Mouse (Mus musculus) A20 (cell line): ENCODE results near the gene Neo1.
A peak's percentile ranks its signal among the peaks of the same experiment; 100 is the strongest.
"Not testable (repeated sequence)": the region's sequence is repeated elsewhere in the genome, so short reads cannot be mapped to it uniquely, and the experiment has no call there.

Source experiments
- DNase-seq: peaks from one replicate; pipeline ENCODE4 v3.0.0-alpha.2; 2011; ENCODE audit warnings: low read depth, low spot score

Gene Neo1

DNA sequence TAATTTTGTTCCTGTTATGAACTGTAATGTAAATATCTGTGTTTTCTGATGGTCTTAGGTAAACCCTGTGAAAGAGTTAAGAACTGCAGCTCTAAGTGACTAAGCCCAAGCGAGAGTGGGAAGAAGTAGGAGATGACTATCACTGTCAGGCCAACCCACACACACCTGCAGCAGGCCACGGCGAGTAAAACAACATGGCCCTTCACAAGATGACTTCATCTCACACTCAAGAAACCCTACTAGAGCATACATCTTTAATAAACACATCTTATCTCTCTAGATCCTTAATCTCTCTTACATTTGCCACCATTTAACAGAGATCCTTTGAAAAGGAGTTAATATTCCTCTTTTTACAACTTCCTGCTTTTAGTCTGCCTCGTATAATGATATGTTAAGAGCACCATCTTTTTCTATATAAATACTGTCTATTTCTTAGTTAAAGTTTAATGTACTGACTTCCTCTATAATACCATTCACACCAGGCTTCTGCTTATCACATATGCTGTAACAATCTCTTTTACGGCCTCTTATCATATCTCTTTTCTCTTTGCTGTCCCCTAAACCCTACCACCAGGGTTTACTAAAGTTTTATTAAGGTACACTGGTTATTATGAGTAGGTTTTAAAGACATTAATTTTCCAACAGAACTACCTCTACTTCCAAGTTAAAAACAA, 46.8 kb downstream of the Neo1 start:
- no peak for DNase-seq

DNA sequence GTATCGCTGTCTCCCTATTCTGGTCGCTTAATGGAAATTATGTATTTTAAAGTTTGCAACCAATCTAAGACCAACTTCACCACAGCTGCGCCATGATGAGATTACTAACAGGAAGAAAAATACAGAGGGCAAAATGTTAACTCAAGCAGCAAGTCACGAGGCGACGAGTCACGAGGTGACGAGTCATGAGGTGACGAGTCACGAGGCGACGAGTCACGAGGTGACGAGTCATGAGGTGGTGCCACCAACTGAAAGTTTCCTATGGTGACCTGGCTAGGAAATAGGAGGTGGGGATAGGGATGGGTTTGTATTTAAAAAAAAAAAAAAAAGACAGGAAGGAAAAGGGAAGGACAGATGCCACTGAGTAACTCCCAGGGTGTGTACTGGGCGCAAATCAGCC, 57.2 kb downstream of the Neo1 start:
- DNase-seq: no peak

DNA sequence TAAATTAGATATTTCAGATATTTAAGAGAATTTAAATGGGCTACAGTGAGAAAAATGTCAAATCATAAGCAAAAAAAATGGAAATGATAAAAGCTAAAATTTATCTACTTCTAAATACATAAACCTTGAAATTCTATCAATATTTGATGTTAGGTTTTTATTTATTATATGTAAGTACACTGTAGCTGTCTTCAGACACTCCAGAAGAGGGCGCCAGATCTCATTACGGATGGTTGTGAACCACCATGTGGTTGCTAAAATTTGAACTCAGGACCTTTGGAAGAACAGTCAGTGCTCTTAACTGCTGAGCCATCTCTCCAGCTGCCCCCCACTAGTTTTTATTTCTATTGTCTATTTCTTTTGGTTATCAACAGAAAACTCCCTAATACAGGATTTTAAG, 65.1 kb downstream of the Neo1 start:
- not testable (repeated sequence) for DNase-seq

DNA sequence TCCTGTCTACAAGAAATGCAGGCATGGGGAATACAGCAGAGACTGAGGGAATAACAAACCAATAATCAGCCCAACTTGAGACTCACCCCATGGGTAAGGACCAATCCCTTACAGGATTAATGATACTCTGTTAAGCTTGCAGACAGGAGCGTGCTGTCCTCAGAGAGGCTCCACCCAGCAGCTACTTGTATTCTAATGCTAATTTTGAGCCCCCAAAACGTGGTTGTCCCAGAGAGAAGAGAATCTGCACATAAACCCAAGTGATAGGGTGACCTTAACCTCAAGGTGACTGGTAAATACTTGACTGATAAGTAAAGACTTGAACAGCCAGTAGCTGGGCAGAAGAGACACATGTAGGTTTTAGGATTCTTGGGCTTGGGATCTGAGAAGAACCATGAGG, 68.9 kb downstream of the Neo1 start:
- no peak for DNase-seq

DNA sequence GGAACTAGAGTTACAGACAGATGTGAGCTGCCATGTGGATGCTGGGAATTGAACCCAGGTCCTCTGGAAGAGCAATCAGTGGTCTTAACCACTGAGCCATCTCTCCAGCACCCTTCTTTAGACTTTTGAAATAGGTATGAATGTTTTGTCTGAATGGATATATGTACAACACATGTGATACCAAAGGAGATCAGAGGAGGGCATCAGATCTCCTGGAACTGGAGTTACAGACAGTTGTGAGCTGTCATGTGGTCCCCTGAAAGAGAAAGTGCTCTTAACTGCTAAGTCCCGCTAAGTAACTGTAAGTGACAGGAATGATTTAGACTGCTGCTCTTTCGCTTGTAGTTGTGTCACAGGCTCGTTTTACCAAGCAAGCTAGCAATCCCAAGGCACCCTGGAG, 80.7 kb downstream of the Neo1 start:
- peak; percentile 34 for DNase-seq

DNA sequence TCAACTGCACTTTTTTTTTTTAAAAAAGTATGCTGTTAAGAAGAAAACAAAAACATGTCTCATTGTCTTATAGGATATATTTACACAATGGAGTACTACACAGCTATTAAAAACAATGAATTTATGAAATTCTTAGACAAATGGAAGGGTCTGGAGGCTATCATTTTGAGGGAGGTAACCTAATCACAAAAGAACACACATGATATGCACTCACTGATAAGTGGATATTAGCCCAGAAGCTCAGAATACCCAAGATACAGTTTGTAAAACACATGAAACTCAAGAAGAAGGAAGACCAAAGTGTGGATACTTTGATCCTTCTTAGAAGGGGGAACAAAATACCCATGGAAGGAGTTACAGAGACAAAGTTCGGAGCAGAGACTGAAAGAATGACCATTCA, 90.3 kb downstream of the Neo1 start:
- DNase-seq: not testable (repeated sequence)

DNA sequence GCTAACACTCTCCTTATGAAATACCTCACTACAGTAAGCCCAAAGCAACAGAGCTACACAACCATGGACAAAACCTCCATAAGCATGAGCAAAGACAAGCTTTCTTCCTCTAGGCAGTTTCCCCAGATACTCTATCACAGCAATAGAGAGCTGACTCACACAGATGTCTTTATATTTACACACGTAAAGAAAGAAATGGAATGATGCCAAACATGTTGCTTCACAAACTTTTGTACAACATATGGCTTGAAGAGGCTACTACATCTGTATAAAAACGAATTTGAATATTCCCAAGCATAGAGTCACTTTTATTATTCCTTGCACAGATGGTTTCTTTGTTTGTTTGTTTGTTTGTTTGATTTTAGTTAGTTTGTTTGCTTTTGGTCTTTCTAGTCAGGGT, 101.5 kb downstream of the Neo1 start:
- no peak for DNase-seq

DNA sequence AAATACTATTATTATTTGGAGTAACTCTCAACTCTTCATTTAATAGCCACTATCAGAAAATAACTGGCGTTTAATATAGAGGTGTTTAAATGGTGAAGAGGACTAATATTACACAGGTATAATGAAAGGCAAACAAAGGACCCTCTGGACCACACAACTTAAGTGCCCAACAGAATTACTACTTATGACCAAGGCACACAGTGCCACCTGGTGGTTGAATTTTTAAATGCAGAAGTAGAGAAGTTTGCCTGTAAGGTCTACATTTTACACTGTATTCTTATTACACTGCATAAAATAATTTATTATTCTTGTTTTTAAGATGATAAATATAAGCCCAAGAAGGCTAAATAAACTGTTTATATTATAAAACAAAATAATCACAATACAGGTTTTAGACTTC, 108.1 kb downstream of the Neo1 start:
- DNase-seq: peak; percentile 66

DNA sequence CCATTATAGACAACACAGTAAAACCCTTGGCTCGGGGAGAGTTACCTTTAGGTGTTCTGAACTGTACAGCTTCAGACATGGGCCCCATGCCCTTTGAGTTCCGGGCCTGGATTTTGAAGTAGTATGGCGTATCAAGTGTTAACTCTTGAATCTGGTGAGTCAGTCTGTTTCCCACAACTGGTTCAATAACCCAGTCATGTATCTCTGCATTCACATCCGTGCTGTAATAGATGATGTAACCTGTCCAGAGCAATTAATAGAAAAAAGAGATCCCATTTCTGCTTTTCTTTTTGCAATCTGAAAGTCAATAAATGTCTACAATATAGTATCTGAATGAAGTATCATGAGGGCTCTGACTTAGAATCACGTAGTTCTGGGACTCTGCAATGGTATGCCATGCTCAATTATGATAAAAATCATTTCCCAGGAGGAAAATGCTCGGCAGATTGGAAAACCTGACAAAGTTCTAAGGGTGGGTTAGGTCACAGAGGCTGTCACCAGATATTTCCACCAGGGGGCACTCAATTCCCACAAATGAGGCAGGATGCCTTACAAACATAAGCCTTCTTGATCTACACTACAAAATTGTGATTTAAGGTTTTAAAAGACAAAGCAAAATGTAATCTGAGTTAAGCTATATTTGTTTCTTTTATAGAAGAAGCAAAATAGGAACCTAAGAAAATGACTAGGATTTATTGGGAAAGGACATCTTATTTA, 133.2 kb downstream of the Neo1 start:
- DNase-seq: peak; percentile 70

DNA sequence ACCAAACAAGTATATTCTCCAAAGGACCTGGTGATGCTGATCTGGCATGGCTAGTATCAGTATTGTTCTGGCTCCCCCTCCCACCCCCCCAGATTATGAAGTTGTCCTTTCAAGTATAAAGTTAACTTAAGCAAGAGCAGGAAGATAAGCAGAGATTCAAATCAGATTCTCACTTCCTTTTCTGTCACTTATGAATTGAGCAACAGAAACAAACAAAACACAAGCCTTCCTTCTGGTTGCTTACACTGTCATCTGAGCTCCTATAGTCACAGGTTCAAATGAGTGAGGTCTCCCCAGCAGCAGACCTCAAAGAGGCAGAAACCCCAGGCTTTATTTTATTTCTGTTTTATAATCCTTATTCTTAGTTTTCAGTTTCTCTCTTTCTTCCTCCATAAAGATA, 136.6 kb downstream of the Neo1 start:
- peak; percentile 77 for DNase-seq

DNA sequence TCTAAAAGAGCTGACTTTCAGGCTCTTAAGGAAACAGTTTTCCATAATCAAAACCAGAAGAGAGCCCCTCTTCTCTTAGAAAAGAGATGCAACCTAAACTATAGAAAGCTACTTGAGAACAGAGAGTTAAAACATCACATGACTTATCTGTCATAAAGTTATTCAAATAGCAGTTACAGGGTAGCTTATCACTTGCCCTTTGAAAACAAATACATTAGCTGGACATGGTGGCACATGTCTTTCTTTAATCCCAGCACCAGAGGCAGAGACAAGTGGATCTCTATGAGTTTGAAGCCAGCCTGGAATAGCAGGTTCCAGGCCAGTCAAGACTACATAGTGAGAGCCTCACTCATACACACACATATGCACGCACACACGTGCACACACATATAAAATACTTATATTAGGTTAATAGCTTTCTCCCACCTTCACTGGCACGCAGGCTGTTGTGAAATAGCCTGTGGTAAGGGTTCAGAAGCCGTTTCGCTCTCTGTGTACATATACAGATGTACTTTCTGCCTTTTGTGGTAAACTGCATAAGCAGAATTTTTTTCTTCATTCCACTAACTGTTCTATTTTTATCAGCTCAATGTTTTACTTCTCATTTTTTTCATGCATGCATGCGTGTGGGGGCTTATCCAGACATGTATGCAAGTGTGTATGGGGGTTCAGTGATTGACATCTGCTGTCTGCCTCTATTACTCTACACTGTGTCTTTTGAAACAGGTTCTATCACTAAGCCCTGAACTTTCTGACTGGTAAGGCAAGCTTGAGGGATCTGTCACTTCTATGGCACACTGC, 144.2 kb downstream of the Neo1 start:
- DNase-seq: peak; percentile 24

DNA sequence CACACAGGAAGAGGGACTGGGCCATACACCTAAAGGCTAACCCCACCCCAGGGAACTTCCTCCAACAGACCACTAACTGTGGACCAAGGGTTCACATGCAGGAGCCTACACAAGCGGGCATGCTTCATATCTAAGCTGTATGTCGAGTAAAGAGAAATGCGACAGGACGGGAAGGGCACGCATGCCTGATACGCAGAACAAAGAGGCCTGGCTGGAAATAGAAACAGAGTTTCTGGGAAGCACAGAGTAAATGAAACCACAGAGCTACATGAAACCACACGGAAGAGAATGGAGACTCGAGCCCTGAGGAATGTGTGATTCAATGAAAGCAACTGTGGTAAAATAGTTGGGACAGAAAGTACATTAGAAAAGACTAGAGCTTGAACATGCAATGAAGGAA, 145.3 kb downstream of the Neo1 start:
- DNase-seq: no peak

DNA sequence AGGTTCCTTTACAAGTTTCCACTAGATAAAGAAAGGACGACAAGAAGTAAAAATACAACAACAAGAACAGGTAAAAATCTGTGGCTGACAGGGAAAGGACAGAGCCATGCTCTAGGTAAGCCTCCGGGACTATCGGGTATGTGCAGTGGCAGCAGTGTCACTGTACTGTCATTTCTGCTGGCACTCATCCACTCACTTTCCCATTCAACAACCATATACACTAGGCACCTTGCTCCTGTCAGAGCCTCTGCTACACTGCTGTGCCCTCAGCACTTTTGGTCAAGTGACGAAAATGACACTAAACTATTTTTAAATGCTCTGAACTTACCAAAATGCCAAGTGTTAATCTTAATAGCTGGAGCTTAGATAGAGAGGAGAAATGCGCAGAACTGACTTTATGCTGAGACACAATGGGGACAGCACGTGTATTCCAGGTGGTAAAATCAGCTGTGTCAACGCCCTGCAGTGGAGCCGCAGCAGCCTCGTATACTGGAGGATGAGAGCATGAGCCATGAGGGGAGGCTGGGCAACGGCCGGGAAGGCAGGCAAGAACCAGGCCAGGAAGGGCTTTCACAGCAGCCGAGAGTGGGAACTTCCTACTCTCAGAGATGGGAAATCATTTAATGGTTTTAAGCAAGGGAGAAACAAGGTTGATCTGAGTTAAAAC, 146.3 kb downstream of the Neo1 start:
- no peak for DNase-seq

DNA sequence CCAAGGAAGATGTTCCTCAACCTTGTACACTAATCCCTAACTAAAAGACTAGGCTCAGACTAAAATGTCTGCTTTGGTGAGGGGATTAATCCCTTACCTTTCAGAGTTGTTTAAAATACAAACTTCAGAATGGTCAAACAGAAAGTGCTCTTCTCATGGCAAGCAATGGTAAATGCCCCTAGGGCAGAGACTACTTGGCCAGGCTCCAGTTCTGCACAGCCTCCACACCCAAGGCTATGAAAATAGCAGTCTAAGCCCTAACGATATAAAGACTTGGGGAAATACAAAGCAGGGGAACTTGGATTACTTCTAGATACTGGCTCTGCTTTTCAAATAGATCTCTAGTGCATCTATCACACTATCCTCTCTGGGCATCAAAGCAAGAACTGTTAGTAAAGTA, 153.6 kb downstream of the Neo1 start:
- no peak for DNase-seq

DNA sequence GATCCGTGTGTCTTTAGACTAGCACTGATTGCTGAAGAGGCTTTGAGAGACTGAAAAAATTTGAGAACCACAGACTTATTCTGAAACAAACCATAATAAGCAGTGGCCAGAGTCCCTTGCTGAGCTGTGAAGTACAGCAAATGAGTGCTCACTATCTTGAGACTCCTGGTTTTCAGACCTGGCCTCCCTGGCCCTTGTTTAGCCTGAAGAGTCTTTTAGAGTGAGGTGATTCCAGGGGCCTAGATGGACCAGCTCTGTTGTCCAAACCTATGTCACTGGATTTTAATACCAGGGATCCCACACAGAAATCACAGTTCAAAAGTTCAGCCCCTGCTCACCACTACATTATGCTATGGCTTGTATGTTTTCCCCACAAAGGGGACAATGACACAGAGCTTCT, 156.4 kb downstream of the Neo1 start:
- no peak for DNase-seq

DNA sequence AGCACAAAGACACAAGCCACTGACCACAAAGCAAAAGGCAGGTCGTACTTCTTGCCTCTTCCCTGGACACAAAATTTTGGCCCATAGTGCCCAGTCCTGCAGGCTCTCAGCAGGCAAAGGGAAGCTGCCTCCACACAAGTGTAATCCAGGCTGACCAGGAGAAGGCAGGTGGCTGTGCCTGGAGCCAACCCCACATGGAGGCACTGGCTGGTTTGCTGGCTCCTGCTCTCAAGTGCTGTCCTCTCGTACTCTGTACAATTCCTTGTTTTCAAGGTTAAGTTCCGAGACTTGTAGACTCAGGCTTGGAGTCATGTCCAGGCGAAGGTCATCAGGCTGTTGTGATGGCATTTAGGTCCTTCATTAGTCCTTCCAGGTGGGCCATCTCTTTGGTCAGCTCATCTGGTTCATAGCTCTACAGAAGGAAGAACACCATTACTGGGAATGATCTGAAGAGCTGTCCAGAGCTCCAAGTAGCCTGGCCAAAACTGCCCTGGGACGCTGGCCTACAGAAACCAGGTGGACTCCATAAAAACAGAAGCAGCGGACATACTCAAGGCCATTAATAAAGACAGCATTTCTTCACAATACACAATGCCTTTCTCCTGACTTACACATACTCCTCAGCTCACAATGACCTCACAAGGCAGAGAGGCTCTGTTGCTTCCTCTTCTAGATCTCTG, 159.2 kb downstream of the Neo1 start:
- no peak for DNase-seq

DNA sequence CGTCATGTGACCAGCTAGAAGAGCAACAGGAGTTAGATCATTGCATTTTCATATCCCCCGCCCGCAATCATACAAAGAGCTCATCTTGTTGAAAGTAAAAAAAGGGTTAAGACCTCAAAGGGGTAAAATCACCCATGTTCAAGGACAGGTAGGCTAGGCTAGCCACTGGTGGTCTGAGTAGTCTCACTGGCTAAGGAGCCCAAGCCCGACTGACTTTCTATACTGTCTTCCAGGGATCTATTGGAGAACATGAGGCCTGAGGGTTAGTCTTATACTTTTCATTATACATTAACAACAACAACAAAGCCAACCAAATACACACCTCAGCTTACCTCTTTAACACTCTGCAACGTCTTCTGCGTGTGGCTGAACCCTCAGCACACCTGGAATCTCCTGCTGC, 160.8 kb downstream of the Neo1 start:
- DNase-seq: no peak

DNA sequence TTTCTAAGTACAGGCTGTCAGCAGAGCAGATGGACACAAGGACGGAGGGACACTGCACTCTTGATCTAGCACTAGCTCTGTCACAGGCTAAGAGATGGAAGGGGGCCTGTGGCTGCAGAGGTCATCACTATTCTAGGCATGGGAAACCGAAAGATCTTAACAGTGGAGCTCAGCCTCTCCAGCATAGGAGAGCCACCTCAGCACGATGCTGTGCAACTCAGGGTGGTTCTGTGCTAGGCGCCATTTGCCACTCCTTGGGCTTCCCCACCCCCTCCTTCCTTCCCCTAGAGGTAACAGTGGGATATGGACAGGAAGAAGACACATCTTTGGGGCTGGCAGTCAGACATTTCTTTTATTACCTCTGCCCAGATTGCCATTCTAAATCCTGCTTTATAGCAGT, 161.9 kb downstream of the Neo1 start:
- no peak for DNase-seq

DNA sequence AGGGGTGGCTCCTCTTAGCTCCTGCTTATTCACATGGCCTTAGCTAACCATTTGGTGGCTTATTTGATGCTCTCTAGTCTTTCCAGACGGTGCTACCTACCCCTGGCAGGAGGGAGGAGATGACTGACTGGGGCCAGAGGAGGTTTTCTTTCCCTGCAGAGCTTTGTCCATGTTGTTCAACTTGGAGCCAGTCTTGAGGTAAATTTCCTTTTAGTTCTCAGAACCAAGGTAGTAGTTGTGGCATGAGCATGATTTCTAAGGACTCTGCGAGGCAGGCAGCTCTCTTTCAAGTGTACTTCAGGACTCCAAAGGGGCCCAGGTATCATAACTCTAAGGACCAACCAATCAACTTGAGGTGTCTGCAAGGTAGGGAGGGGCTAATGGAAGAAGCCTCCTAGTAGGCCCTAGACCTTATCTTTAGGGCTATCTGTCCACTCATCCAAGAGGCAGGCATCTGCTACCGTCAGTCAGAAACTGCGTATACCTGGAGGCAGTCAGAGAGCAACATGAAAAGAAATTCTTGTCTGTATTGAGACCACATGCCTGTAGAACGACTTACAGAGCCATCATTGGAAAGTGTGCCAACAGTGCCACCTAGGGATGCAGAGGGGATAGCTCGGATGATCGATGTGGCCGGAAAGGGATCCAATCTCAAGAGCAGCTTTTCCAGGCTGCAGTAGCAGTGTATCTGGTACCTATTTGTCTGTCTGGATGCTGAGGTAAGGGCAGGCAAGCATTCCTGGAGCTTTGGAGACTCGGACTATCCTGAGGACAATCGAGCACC, 162.5 kb downstream of the Neo1 start:
- peak; percentile 66 for DNase-seq

DNA sequence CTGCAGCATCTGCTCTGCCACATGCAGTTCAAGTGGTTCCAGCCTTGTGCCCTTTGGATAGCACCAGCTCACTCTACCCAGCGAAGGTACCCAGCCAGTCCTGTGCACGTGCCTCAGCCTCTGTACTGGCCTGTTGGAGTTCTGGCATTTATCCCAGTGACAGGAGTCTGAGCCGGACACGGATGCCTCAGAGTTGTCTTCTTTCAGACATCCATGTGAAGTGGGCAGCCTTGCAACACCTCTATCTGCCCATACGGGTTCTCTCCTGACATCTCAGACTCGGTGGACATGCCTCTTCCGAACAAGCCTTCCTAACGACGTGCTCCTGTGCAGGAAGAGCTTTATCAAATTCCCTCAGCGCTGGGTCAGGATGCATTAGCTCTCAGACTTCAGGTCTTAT, 165.1 kb downstream of the Neo1 start:
- no peak for DNase-seq

DNA sequence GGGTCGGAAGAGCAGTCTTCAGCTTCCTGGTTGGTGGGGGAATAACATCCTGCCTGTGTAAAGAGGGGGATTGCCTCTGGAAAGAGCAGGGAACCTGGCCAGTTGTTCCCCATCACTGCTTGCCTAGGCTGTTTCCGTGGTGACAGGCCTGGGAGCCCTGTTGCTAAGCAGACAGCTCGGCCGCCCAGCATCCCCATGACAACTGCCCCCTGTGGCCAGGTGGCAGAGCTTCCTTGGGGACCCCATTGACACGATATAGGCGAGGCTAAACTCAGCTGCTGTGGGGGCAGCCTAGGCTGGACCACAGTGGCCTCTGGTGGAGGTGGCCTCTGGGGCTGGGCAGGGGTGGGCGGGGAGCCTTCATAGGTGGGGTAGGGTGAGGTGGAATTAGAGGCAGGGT, 172.4 kb downstream of the Neo1 start:
- no peak for DNase-seq
